Mouse (Mus musculus): ENCODE results near the gene Itgb6.

Itgb6 gene

GRCm38 (mm10) chr2:60712483-60712882 is 10.0 kb downstream of the Itgb6 start:
- no peak for DNase-seq (ENCODE audit: low spot score)

GRCm38 (mm10) chr2:60711098-60711880 is 11.2 kb downstream of the Itgb6 start:
- no peak for DNase-seq (ENCODE audit: low spot score)

DNA sequence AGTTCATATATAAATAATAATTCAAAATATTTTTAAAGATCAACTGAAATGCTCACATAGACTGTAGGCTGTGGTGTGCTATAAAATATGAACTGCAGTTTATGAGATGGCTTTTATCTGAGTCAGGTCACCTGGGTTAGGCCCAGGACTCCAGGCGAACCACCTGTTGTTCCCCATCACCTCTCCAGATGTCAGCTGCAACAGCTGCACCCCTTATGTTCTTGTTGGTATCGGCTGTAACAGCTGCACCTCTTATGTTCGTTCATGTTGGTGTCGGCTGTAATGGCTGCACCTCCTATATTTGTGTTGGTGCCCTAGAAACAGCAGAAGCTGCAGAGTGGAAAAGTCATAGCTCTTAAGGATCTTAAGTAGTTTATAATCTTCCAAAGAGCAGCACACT is 12.1 kb downstream of the Itgb6 start:
- DNase-seq (ENCODE audit: low spot score) = no peak

GRCm38 (mm10) chr2:60708671-60709070 is 13.8 kb downstream of the Itgb6 start:
- no peak for DNase-seq (ENCODE audit: low spot score)

GRCm38 (mm10) chr2:60706866-60707265 is 15.6 kb downstream of the Itgb6 start:
- no peak for DNase-seq (ENCODE audit: low spot score)

DNA sequence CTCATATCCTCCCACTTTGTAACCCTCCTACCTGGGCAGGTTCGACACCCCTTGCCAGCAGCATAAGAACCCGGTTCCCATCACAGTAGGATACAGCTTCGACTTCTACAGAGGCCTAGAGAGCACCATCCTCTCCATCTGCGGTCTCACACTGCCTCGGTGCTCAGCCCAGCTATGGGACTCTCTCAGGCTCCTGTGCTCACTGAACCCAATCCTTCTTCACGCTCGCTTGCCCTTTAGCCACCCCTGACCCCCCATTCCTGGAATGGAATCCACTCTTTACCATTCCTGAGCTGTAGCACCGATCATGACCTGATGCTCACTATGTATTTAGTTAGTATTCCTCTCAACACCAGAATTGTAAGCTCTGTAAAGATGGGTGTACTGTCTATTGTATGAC is 17.0 kb downstream of the Itgb6 start:
- DNase-seq (ENCODE audit: low spot score) = no peak

DNA sequence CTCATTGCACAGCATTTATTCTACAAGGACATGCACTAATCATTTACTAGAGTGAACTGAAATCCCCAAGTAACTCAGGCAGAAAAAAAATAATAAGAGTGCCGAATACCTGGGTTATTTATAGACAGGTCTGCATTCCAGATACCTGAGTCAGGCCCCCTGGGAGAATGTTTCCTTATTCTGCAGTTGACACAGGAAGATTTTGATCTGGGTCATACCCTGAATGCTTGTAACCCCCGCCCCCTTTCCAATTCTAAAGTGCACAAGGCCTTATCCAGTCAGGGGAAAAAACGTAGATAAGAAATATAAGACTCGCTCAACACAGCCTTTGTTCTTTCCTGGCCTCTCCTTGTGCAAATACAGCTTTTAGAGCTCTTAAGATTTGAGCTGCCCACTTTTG is 19.1 kb downstream of the Itgb6 start:
- DNase-seq (ENCODE audit: low spot score) = no peak

GRCm38 (mm10) chr2:60700956-60701355 is 21.5 kb downstream of the Itgb6 start:
- no peak for DNase-seq (ENCODE audit: low spot score)

DNA sequence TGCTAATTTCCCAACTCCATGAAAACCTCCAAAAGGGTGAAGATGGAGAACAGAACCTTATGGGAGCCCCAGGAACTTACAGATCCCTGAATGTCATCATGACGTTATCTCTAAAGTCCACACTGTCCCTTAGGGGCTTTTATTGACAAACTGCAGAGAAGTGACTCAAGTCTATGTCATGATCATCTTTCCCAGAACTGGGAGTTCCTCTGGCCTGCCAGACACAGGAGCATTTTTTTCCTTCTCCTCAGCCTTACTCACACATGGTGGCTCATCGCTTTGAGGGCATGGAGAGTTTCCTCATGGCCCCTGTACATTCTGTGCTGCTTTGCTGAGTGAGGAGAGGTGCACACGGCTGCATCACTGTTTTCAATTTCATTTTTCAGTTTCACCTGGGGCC is 22.4 kb downstream of the Itgb6 start:
- DNase-seq (ENCODE audit: low spot score) = no peak

GRCm38 (mm10) chr2:60699591-60699990 is 22.9 kb downstream of the Itgb6 start:
- DNase-seq (ENCODE audit: low spot score) = no peak

GRCm38 (mm10) chr2:60698155-60698554 is 24.3 kb downstream of the Itgb6 start:
- DNase-seq (ENCODE audit: low spot score) = no peak

GRCm38 (mm10) chr2:60697530-60697929 is 24.9 kb downstream of the Itgb6 start:
- DNase-seq (ENCODE audit: low spot score) = no peak

GRCm38 (mm10) chr2:60696559-60696958 is 25.9 kb downstream of the Itgb6 start:
- DNase-seq (ENCODE audit: low spot score) = no peak

DNA sequence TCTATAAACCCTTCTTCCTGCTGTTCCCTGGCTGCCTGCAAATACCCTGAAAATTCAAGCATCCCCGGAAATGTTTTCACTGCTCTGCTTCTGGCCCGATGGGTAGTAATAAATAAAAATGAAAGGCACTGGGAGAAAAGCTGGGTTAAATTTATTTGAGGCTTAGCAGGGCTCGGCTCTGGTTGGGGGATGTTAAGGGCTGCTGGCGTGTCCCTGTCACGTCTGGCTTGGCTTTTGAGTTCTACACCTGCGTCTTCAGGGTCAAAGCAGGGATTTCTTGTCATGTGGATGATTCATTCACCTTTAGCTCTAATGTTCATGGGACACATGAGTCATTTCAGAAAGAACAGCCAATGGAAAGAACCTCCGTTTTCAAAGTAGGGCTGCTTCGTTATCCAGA is 26.7 kb downstream of the Itgb6 start:
- no peak for DNase-seq (ENCODE audit: low spot score)

GRCm38 (mm10) chr2:60694563-60694962 is 27.9 kb downstream of the Itgb6 start:
- no peak for DNase-seq (ENCODE audit: low spot score)

- no peak for DNase-seq (ENCODE audit: low spot score)
These were observed 30.2 kb downstream of the Itgb6 start for GRCm38 (mm10) chr2:60692239-60692638.

- DNase-seq (ENCODE audit: low spot score) = no peak
These were observed 32.2 kb downstream of the Itgb6 start for GRCm38 (mm10) chr2:60690212-60690611.

- DNase-seq (ENCODE audit: low spot score) = no peak
These were observed 33.4 kb downstream of the Itgb6 start for GRCm38 (mm10) chr2:60688944-60689615.

DNA sequence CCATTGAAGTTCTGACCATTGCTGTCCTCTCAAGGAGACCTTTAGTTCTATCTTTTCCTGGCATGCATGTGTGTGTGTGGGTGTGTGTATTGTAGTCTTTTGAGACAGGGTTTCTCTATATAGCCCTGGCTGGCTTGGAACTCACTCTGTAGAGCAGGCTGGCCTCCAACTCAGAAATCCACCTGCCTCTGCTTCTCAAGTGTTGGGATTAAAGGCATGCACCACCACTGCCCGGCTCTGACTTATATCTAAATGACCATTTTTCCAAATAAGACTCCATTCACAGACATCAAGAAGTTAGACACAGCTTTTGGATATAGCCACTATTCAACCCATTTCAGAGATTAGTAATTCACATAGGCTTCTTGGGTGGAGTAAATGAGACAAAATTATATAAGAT is 34.3 kb downstream of the Itgb6 start:
- no peak for DNase-seq (ENCODE audit: low spot score)

GRCm38 (mm10) chr2:60685973-60686372 is 36.5 kb downstream of the Itgb6 start:
- DNase-seq (ENCODE audit: low spot score) = no peak

DNA sequence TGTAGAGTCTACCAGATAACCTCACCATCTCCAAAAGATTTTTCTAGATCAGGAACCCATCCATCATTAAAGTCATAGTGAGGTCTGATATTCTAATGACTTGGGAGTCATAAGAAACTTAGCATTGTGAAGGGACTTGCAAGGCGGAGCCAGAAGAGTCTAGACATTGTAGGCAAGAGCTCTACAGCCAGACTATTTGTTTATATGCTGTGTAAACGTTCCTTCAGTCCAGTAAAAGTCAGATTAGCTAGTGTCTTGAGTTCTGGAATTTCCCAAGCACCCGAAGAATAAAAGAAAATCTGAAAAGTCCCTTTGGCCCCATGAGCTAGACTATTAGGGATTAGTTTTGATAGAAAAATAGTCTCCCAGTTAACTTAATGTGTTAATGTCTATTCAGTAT is 38.3 kb downstream of the Itgb6 start:
- no peak for DNase-seq (ENCODE audit: low spot score)

DNA sequence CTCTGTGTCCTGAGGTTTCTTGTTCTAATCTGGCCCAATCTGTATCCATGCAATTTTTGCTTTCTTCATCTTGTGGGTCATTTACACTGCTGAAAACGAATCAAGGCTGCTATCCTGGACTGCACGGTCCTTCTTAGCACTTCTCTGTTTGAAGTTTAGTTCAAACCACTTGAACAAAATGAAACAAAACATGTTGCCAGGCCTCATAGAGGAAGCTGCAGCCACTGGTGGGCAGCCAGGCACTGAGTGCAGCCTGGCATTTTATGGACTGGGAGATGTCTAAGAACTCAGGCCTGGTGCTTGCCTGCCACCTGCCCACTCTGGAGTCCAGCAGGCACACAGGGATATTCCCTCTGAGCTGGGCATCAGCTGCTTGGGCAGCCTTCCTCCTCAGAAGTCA is 39.9 kb downstream of the Itgb6 start:
- DNase-seq (ENCODE audit: low spot score) = no peak

- no peak for DNase-seq (ENCODE audit: low spot score)
These were observed 48.0 kb downstream of the Itgb6 start for GRCm38 (mm10) chr2:60674413-60674812.
